Mouse (Mus musculus) cerebellum, postnatal 36 days (tissue): Measurements from ENCODE around the gene Bcar3.

Experiments
- DNase-seq, 2 experiments: peaks; one replicate each; pipeline ENCODE4 v3.0.0; 2021 to 2022; ENCODE audit warnings: mixed read lengths in 2 of 2

The Bcar3 gene

DNA sequence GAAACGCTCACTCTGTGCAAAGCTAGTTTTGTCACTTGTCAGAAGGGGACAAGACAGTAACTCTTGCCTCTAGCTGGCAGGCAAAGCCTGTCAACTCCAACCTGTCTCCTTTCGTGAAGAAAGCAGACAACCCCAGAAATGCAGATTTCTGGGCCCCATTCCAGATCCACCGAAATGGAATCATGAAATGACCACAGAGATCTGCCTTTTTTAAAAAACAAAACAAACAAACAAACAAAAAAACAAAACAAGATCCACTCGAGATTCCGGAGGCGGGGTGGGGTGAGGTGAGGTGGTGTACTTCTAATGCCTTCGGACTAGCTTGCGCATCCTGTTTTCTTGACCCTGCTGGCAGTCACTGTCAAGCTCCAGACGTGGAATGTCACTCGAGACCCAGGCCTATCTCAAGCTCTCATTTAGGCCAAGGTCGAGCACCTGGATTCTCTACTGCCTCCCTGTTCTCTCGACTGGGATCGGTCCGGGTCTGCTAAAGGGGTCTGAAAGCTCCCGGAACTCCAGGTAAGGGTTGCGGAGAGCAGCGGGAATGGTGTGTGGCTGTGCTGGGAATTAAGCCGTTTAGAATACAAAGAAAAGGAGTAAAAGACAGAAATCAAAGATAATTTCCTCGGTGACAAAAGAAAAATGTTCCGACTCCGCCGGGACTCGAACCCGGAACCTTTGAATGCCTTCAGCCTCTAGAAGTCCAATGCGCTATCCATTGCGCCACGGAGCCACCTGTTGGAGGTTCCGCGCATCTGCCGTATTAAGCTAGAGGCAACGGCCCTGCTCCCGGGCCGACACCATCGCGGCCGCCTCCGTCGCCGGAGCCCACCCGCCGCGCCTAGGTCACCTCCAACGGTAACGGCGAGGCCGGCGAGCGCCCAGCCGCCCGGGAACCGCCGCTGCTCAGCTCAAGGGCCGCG, 1.4 kb upstream of the Bcar3 start:
- DNase-seq = peak; percentile 89 to 95

DNA sequence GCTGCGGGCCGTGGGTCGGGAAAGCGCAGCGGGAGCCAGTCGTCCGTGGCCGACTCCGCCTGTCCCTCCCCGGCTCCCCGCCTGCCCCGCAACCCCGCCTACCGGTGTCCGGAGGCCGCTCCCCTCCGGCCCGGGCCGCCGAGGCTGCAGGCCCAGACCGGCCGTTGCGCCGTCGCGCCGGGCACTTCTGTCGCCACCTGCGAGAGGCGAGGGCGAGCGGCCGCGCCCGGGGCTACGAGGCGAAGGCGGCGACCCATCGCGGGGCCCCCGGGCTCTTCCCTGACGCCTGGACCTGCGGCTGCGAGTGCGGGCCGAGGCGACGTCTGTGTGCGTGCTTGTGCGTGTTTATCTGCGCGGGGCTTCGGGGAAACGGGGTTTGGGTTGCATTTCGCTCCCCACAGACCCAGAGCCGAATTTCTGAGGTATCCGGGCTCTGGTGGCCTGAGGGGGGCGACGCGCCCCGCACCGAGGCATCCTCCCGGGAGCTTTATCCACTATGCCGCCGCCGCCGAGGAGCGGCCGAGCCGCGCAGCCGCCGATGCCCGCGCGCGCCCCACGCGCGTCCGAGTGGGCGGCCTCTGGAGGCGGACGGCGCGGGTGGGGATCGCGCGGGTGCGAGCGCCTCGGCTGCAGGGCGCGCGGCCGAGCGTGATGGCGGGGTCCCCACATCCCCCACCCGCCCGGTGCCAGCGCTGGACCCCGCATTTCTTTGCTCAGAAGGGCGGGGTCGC, 548 bp upstream of the Bcar3 start:
- DNase-seq = peak; percentile 70 to 80

DNA sequence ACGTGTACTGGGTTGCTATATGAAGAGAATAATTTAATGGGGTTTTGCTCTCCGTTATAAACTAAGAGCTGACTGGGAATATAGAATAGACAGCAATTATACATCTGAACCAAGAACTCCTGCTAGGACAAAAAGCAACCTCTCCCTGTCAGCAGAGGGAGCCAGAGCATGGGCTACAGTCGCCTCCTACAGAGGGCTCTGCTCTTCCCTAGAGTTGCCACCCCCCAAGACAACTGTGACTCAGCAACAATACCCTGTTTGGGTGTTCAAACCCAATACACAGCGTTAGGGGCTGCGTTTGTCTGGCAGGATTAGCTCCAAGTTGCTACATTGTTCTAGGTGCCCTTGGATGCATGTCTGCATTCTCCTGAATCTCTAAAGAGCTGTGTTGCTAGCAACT, 1.6 kb downstream of the Bcar3 start:
- peak; percentile 34 for DNase-seq

DNA sequence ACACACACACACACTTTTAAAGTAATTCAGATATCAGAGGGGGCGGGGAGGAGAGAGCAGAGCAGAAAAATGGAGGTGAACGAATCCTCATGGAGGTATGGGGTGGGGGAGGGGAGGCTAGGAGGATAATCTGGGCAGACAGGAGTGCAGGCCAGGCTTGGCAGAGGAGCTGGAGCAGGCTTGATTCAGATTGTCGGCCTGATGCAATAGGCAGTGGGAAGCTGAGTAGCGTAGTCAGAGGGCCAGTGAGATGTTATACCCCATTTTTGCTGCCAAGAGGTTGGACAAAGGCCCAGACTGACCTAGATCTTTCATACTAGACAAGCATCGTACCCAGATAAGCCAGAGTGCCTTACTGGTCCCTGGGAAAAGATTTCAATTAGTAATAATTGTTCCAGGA, 3.0 kb downstream of the Bcar3 start:
- peak in 1 of 2 experiments; percentile 17 for DNase-seq

DNA sequence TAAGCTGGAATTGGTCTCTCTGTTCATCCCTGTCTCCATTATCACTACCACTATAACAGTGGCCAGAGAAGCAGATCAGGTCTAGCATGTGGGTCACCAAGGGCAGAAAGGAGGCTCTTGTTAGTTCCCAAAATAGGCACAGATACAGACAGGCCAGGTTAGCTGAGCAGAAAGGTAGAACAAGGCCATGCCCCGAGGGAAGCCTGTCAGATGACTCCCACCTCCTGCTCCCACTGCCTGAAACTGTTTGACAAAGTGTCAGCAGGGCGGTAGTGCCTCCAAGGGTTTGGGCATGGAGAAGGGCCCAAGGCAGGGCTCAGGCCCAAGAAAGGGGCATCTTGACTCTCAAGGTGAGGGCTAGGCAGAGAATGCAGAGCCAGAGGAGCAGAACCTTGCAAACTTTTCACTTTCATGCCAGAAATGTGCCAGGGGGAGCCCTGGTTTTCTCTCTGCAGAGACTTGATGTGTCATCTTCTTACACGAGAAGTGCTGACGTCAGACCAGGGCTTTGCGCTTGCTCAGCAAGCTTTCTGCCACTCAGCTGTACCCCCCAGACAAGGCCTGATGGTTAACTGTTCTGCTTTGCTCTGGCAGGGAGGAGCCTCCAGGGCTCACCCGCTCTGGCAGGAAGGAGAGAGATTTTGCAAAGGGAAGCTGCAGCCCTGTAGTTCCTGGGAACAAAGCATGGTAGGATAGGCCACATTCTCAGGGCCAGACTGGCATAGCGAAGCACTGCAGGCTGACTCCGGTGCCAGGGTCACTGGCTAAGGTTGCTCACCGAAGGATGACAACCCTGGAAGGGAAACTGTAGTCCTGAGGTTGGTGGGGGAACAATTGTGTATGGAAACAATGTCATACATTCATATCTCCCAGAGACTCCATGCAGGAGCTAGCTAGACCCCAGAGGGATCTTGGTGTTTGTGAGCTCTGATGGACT, 7.3 kb downstream of the Bcar3 start:
- no peak for DNase-seq

DNA sequence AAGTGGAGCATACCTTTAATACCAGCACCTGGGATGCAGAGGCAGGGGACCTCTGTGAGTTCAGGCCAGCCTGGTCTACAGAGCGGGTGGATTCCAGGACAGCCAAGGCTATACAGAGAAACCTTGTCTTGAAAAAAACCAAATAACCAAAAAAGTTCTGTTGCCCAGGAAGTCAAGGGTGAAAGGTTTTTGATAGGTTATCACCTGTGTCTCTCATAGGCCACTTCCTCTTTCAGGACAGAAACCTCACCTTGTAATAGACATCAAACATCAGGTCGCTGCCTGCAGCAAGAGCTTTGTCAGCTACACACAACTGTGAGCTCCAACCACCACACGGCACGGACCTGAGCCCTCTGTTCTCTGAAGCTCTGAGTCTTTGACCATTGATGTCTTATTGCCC, 10.6 kb downstream of the Bcar3 start:
- DNase-seq = no peak

DNA sequence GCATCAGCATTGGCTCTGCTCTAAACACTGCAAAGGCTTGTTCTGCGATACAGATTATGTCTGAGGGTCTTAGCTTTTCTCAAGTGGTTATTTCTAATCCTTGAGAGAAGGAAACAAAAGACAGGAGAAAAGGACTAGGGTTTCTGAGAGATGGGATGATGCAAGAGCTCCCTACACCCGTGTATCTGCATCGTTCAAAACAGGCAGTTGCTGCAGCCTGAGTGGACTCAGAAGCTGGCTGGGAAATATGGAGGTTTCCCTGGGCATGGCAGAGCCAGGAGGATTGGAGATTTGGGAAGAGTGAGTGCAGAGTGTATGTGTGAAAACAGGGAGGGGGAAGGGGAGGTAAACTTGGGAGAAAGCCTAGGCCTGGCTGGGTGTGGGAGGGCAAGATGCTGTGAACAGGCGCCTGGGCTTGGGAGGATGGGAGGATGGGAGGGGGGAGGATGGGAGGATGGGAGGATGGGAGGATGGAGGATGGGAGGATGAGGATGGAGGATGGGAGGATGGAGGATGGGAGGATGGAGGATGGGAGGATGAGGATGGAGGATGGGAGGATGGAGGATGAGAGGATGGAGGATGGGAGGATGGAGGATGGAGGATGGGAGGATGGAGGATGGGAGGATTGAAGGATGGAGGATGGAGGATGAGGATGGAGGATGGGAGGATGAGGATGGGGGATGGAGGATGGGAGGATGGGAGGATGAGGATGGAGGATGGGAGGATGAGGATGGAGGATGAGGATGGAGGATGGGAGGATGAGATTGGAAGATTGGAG, 14.1 kb downstream of the Bcar3 start:
- no peak for DNase-seq

DNA sequence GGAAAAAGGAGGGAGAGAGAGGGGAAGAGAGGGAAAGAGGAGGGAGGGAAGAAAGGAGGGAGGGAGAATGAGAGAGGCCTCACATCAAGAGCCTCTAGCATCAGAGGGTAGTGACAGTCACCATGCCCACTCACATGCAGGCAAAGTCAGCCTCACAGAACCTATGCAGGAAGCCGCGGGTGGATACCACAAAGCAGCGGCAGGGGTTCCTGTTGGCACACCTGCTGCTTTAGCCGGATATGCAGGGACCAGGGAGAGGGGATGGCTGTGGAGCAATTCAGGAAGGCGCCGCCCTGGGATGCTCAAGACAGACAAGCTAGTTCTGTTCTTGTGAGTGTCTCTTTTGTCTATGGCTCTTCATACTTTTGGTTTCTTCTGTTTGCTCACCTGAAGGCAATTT, 15.0 kb downstream of the Bcar3 start:
- no peak for DNase-seq

DNA sequence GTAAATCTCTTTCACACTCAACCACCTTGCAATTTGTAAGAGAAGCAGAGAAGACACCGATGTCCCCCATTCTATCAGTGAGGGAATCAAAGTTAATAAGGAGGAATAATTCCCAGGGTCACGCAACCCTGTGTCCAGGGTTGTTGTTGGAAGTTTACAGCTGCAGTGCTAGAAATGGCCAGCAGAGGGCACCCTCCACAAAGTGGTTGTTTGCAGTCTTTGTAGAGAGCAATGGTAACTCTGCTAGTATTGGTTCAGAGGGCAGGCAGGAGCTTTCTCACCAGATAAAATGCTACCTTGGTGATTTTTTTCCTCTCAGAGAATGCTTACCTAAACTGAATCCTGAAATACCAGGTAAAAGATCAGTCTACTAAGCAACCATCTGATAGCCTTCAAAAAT, 18.1 kb downstream of the Bcar3 start:
- DNase-seq = peak; percentile 88 to 94

DNA sequence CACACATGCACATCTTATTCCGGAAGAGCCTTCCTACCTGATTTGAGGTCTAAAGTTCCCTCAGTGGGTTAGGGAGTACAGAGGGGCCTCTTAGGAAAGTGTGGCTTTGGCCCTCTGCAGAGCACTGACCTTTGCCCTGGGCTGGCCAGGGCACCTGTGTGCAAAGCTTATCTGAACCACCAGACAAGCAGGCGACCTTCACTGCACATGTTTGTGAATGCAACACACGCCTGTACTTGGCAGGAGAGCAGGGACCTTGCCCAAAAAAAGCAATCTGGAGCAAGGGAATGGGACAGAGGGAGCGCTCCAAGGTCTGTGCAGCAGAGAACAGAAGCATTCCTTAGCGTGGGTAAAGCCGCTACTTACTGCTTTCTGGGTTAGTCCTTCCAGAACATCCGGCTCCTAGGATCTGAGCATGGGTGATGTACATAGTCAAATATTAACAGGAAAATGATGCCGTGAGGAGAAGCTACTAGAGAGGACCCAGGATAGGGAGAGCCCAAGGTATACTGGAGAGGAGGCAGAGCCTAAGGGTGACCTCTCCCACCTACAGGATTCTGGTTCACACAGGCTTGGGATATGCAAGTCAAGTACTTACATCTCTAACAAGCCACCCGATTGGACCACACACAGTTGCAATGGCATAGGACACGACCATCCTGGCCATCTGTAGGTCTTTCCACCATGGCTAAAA, 19.1 kb downstream of the Bcar3 start:
- no peak for DNase-seq

DNA sequence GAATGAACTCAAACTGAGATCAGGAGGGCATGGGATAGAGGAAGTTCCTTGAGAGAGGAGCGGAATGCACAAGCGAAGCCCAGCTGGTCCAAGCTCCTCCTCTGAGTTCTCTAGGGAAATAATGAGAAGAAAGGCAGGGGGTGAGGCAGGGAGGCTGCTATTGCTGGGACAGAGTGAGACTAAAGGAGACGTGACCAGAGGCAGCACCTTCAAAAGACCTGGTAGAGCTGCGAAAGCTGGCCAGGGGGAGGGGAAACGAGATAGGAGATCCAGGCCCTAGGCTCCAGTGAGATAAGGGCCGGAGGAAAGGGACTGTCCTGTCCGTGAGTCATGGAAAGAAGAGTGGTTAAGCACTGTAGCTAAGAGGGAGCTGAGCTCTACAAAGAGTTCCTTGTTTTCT, 20.0 kb downstream of the Bcar3 start:
- no peak for DNase-seq

DNA sequence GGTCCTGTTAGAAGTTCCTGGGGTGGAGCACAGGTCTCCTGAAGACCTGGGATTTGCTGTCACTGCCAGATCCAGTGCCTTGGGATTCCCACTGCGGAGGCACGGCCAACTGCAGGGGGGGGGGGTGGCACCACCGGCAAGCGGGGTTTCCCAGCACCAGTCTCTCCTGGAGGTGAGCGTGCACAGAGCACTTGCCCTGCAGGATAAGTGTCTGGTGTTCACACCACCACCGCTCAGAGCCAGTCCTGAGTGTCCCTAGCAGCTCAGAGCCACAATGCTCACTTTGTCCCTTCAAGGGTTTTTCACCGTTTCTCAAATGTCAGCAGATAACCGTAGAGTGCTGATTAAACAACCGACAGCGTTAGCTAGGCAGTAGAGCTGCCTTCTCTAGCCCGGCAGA, 22.7 kb downstream of the Bcar3 start:
- DNase-seq = no peak

DNA sequence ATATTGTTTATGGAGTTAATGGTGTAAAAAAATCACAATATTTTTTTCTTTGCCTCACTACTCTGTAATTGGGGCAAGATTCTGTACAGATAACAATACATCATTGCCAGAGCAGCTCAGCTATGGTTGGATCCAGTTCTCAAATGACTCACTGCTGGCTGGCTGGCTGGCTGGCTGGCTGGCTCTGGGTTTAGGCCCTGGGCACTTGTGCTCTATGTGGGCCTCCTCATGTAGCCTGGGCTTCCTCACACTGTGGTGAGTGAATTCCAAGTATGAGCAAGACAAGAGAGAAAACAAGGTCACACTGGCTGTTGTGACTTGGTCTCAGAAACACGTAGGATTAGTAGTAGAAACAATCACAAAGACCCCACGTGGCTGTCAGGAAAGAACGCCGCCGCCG, 23.4 kb downstream of the Bcar3 start:
- DNase-seq = no peak

DNA sequence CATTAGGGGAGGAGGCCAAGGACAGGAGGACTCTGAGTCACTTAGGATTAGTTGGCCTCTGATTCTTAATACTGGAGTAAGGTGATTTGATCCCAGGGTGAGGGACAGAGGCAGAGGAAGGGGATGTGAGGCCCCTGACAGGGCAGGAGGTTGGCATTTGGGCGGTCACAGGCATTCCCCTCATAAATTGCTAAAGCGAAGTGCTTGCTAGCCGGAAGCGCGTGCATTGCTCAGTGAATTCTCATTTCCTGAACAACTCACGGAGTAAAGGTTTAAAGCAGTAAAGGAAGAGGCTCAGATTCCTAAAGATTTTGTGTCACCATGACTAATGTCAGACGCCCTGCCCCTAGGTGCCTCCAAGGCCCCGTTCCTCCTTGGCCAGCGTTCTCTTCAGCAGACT, 28.3 kb downstream of the Bcar3 start:
- no peak for DNase-seq

DNA sequence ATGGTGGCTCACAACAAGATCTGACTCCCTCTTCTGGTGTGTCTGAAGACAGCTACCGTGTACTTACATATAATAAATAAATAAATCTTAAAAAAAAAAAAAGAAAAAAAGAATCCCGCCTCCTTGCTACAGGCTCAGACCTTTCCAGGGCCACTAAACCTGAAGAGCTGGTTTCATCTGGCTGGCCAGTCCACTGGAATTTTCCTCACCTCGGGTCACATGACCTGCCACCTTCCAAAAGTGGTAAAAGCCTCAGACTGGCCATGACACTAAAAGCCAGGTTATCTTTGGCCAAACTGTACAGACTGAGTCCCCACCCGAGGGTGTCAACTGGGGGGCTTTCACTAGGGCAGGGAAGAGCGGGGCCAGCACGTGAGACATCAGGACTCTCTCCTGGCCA, 29.9 kb downstream of the Bcar3 start:
- no peak for DNase-seq

DNA sequence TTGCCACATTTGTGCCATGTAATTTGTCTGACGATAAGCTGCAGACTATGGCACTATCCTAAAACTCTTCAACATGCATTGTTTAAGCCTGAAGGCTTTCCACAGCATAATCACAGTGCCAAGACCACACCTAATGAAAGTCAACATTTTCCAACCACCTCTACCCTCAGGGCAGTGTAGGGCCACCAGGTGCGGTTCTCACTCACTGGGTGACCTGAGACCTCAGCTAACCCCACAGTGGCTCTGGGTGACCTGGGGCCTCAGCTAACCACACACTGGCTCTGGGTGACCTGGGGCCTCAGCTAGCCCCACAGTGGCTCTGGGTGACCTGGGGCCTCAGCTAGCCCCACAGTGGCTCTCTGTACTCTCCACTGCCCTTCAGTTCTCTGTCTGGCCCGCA, 30.6 kb downstream of the Bcar3 start:
- DNase-seq = no peak

DNA sequence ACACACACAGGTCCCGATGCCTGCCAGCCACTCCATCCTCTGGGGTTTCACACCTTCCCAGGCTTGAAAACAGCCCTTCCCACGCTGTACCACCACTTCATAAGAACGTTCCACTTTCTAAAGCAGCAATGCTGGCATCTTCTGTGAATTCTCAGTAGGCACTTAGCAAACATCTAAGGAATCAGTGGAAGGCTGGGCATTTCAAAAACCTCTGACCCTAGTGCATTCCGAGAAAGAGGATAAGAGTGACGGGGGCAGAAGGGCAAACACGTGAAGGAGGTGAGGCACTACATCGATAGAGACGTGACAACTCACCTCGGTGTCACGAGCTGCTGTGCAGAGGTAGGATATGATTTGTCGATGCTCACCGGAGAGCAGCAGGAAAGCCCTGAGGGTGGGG, 36.5 kb downstream of the Bcar3 start:
- no peak for DNase-seq

DNA sequence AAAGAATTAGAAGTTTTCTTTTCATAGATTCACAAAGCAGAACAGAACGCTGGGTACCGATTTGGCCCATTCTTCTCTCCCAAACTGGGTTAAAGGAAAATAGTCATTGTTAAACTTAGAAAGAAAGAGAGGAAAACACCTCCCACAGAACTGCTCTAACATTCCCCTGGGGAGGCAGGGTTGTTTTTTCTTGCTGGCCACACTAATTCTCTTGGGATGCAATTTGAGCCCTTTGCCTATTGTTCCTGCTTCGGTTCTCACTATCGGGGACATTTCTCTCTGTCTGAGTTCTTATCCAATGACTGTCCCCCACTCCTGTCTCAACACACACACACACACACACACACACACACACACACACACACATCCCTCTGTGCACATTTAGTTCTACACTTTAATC, 39.6 kb downstream of the Bcar3 start:
- no peak for DNase-seq

DNA sequence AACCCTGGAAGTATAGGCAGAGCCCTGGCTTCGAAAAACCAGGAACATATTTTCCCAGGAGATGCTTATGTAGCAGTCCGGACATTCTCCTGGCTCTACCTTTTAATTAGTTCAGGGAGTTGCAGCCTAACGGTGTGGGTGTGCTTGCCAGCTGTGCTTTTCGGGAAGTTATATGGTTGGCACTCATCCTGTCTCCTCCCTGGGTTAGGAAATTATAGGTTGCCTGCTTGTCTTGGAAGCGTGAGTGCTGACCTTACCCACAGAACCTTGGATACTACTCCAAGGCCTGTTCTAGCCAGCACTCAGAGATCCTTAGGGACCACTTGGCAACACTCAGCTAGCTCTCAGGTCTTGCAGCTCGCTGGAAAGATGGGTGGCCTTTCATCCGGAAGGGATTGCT, 40.0 kb downstream of the Bcar3 start:
- no peak for DNase-seq

DNA sequence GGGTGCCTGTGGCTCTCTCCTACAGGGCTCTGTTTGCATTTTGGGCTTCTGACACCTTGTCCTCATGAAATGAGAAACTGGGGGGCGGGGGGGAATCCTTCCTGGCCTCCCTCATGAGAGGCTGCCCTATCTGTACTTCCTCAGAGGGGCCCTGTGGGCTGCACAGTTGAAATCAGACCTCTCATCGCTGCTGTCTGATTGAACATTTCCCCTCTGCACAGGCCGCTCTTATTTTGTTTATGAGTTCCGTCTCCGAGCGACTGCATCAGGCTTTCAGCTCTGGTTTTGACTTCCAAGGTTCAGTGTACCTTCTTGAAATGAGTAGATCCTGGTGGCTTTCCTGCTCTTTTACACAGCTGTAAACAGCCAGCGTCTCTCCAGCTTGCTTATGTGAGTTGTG, 40.4 kb downstream of the Bcar3 start:
- DNase-seq = no peak

DNA sequence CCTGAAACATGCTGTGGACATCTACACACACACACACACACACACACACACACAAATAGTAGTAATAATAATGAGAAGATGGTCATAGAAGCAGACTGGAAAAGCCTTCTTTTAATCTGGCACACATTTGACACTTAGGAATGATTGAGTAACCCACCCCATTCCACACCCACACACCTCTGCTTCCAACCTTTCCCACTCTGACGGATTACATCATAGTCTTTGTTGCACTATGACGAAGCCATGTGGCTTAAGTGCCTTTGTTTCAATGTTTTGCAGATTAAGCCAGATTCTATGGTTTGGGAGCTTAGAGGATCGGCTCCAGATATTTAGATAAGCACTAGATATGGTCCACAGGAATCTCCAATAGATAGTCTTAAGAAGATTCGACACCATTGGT, 42.1 kb downstream of the Bcar3 start:
- no peak for DNase-seq

DNA sequence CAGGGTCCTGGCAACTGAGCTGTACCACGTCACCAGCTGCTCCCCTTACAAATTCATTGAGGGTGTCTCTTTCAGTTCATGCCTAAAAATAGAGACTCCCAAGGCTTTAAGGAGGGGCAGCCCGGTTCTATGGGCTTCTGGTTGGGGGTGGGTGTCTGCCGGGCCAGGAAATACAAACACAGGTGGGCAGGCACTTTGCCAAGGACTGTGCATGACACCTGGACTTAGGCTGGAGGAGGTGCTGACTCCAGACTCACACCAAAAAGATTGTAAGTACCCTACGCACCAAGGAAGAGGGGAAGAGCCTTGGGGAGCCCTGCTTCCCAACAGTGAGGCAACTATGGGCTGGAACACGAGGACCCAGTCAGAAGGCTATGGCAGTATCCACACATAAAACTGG, 44.1 kb downstream of the Bcar3 start:
- DNase-seq = peak in 1 of 2 experiments; percentile 12
